Mouse (Mus musculus) kidney, adult 9 months (tissue): Measurements from ENCODE around the gene Gpx5.
"Not testable (repeated sequence)": the region's sequence is repeated elsewhere in the genome, so short reads cannot be mapped to it uniquely, and the experiment has no call there.

Experiments used
- DNase-seq: peaks from one replicate; pipeline ENCODE4 v3.0.0; 2022

Gpx5 gene

DNA sequence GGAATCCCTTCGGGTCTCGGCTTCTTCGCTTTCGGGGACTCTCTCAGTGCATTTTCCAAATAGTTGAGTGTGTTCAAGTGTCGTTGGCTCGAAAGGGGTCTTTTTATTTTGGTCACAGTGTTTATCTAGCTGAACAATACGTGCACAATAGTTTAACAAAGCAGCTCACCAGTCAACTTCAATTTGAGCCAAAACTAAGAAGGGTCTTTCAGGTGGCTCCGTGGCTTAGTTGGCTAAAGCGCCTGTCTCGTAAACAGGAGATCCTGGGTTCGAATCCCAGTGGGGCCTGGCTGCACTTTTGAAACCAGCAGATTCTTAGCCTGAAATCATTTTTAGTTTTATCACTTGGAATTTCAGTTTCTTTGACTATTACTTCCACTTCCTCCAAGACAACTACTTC, 28.2 kb downstream of the Gpx5 start:
- no peak for DNase-seq

DNA sequence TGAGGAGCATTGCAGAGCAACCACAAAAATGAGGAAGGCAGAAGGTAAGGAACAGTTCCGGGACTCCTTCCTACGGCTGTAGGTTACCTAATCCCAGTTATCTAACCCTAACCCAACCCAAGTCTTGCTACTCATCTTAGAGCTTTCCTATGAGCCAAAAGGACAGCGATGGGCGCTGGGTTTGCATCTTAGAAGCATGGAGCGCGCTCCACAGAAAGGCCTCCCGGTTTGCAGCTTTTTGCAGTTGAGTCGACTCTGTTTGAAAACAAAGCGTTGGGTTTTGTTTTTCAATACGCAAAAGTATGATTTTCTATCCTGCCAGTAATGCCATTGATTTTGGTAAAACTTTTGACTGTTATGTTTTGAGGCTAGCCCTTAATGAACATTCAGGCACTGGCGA, 28.6 kb downstream of the Gpx5 start:
- no peak for DNase-seq

DNA sequence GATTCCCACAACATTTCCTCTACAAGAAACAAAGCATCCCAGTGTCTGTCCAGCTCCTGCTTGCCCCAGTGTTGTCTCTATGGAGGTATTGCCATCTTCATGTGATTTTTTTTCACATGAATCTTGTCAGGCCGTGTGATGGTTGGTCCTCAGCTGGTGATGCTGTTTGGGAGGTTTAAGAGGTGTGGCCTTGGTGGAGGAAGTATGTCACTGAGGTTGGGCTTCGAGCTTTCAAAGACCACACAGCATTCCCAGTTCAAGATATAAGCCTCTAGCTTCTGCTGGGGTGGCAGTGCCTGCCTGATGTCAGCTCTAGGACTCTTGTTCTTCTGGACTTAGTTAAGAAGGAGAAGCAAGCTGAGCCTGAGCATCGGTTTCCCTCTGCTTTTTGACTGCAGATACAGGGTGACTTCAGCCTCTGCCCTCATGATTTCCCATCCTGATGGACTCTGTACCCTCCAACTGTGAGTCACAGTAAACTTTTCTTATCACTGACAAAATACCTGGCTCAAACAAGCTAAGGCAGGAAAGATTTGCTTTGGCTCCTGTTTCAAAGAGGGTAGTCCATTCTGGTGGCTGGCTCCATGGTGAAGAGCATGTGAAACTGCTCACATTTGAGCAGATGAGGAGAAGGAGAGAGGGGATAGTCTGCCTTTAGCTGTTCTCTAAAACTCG, 29.6 kb downstream of the Gpx5 start:
- no peak for DNase-seq

DNA sequence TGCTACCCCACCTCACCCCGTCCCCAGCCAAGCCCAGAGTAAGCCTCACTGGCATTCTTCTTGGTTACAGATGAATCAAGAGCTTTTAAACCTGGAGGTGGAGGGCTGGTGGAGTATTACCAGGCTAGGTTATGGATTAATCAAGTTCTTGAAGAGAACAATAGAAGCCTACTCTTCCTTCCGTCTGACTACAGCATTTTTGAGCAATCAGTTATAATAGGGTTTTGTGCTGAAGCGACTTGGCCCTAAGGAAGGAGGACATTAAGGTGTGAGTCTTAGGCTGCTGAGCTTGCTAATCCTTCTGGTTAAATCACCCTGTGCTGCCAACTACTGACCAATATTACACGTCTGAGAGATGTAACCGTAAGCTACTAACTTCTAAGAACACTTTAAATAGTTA, 32.2 kb downstream of the Gpx5 start:
- peak; percentile 19 for DNase-seq

DNA sequence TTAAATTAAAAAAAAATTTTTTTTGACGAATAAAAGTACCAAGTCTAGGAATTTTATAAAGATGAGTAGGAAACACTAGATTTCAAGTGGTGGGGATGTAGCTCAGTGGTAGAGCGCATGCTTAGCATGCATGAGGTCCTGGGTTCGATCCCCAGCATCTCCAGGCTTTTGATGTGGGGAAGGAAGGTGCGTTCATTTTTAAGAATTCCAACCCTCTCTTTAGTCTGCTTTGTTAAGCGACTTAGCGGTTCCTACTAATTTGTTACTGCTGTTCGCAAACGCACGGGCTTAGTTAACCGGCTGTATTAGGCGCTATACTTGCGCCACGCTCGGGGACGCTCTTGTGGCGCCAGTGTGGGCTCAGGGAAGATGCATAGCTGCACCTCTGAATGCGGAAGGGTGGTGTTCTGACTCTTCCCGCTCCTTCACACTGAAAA, 32.8 kb downstream of the Gpx5 start:
- DNase-seq = no peak

DNA sequence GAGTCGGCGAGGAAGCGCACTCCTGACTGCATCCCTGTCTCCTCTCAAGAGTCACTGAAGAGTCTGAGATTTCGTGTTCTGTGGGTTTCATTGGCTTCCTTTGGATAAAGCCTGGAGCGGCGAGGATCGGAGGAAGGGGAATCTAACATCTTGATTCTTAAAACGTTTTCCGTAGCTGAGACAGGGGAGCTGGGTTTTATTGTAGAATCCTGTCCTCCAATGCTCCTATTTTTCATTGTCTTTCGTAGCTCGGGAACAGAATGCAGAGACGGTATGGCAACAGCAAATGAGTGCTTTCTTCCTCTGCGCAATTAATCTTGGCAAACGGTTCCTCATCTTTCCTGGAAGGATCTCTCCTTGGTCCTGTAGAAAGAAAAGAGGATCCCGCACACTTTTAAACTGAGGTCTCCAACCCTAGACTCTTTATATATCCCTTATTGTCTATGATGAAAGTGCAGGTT, 33.3 kb downstream of the Gpx5 start:
- no peak for DNase-seq

DNA sequence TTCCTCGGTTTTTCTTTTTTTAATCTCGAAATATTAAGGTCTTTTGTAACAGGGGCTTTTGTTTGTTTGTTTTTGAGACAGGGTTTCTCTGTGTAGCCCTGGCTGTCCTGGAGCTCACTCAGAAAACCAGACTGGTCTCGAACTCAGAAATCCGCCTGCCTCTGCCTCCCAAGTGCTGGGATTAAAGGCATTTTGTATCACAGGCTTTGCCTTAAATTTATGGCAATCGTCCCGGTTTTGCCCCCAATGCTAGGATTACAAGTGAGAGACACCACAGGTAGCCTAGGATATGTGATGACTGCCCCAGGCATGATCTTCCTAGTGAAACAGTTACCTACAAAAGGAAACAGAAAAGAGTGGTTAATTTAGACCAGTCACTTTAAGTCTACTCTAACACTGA, 34.0 kb downstream of the Gpx5 start:
- DNase-seq = no peak

DNA sequence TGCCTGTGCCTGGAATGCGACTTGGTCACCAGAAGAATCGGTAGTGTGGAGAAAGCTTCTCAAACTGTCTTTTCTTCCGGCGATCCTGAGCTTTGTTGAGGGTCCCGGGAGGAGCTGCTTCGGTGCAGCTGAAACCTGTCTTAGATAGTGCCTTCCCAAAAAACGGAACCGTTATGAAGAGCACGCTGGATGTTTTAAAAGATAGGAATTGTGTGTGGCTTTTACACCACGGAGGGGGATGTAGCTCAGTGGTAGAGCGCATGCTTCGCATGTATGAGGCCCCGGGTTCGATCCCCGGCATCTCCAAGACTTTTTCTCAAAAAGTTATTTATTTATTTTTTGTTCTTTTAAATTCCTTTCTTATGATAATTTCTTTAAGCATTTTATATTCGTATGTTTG, 38.5 kb downstream of the Gpx5 start:
- no peak for DNase-seq

DNA sequence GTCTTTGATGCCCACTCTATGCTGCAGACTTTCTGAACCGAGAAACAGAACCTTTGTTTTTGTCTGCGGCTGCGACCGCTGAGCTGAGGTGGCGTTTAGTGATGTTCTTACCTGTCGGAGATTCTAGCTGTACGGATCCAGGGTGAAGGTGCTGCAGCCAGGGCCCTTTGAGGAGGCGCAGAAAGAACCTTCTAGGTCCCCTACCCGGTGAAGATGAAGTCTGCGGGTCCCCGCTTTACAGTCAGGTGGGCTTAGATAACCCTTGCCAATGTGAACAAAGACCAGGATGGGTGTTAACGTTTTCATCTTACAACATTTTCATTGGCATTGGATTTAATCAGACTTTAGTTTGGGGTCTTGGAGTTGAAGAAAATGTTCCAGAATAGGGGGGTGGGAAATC, 39.0 kb downstream of the Gpx5 start:
- no peak for DNase-seq

DNA sequence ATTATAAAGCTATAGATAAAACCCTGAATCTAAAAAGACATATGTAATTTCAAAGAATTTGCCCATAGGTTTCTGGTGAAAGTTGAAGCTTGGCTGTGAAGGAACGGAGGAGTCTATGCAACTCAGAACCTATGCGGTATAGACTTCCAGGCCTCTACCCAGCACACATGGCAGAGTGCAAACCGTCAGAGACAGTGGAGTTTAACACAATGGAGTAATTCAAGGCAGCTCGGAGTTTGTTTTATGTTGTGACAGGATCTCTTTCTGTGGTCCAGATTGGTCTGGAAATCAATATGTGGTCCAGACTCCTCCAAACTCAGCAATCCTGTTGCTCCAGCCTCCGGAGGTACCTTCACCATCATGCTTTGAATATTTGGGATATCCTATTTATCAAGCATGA, 39.5 kb downstream of the Gpx5 start:
- DNase-seq = no peak

DNA sequence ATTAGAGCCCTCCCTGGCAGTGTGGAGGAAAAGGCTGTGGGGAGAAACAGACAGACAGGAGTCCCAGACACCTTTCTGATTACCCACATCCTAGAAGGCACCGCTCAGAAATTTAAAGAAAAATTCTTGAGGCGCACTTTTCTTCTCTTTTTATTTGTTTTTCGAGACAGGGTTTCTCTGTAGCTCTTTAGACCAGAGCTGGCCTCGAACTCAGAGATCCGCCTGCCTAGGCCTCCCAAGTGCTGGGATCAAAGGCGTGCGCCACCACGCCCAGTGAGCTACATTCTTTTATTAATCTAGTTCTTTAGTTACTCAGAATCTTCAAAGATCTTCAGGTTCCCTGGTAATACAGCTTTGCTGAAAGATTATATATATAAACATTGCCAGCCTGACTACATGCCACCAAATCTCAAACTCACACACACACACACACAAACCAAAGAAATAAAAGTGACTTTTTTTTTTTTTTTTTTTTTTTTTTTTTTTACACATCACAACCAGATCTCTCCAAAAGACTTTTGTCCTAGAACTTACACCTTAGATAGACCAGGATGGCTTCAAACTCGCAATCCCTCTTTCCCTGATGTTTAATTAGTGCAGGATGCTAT, 42.4 kb downstream of the Gpx5 start:
- DNase-seq = no peak

DNA sequence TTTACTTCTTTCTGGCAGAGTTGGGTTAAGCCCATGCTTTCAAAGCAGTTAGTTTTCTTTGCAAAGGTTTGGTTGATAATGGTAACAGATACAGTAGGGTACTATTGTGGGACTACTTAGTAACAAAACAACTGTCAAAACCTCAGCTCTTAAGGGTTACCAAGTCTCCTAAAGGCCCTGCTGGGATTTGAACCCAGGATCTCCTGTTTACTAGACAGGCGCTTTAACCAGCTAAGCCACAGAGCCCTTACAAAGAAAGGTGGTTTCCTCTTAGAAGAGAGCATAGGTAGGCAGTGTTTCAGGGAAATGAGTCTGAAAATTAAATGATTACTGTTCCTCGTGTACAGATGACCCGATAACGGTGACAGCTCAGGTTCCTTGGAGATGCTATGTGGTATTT, 43.5 kb downstream of the Gpx5 start:
- no peak for DNase-seq

DNA sequence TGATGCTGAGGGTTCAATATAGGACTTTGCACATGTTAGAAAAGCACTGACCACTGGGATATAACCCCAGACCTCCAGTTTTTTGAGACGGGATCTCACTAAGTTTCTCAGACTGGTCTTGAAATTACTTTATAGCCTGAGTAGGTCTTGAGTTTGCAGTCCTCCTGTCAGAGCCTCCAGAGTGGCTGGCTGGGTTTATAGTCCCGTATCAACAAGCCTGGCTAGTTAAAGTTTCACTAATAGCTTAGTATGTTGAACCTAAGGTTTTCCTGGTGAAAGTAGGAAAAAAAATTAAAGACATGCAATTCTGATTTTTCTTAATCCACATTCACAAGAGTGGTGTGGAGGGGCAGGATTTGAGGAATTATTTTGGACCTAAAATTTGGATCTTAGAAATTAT, 46.3 kb downstream of the Gpx5 start:
- DNase-seq = peak; percentile 21

DNA sequence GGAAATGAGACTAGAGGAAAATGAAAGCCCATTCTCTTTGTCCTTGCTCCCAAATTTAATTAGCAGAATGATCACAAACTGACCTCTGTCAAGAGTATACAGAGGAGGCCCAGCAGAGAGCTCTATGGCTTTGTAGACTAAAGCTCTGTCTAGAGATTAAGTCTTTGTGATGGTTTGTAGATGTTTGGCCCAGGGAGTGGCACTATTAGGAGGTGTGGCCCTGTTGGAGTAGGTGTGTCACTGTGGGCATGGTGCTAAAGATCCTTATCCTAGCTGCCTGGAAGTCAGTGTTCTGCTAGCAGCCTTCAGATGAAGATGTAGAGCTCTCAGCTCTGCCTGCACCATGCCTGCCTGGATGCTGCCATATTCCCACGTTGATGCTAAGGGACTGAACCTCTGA, 47.6 kb downstream of the Gpx5 start:
- not testable (repeated sequence) for DNase-seq

DNA sequence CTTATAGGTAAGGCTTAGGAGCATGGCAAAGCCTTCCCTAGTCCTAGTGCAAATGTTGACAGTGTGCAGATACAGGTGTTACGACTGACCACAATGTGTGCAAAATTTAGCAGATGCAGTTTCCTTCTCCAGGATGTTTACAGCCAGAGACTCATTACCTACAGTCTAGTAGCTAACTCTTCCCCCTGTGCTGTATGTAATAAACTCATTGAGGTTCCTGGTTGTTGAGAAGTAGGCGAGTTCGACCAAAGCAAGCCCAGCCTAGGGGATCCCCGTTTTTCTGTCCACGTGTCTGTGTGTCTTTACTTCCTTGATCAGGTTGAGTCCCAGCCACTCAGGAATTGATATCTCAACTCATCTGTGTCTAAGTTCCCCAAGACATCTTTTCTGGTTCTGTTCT, 48.4 kb downstream of the Gpx5 start:
- no peak for DNase-seq

DNA sequence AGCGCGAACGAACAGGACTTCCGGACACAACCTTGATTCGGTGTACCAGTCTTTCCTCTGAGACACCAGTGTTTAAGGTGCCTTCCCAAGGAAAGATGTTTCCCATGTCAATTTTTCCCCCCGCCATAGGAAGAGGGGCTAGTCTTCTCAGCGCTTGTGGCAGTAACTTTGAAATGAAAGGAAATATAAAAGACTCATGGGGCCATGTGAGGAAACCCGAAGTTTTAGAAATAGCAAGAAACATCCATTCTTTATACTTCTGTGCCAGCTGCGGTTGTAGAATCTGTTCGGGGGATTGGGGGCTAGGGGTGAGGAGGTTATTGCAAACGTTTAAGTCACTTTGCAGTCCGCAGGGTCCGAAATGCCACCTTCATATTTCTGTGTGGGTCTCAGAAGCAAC, 49.3 kb downstream of the Gpx5 start:
- no peak for DNase-seq

DNA sequence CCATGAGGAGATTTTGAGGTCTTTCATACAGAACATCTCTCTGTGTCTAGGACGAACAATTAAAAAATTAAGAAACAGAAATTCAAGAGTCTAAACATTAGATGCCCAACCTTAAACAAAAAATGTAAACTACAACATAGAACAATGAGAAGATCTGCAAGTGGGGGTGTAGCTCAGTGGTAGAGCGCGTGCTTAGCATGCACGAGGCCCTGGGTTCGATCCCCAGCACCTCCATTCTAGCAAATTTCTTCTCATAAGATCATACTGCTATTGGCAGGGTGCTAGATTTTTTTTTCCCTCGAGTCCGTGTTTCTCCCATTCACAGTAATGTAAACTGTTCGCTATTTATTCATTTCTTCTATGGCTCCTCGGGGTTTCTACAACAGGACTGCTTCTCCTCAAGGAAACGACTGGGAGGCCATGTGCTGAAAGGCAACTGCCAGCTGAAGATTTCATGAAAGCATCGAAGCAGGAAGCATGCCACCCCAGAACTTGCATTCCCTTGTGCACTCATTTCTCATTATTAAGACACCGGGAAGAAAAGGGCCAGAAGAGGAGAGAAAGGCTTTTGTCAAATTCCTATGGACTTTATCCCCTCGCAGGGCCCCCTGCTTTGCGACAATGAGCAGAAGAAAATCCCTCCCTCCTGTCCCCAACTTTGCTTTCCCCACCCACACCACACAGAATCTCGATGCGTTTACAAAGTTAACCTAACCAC, 50.0 kb downstream of the Gpx5 start:
- DNase-seq = no peak

DNA sequence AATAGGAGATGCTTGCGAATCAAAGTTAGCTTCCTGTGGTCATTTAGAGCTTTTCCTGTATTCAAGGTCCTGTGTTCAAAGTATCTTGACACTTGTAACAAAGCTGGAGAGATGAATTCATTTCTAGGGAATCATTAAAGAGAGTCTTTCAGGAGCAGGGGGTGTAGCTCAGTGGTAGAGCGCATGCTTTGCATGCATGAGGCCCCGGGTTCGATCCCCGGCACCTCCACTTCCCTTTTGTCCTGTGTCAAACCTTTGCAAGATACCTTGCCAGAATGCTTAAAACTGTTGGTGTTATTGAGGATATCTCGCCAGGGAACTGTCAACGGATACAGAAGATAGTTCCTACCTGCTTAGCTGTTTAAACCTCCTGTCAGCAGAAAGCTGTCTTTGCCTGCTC, 51.7 kb downstream of the Gpx5 start:
- no peak for DNase-seq

DNA sequence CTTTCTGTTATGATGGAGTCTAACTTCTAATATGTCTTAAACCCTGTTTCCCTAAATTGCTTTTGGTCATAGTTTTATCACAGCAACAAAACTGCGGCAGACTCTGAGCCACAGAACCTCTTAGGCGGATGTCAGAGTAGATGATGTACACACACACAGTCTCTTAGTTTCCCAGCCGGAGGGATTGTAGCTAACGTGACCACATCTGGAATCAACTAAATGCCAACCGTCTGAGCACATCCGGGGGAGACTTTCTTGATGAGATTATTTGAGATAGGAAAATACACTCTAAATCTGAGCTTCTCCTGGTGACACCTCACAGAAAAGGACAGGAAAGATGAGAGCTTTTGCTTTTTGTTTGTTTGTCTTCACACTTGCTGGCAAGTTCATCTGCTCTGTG, 55.4 kb downstream of the Gpx5 start:
- DNase-seq = no peak

DNA sequence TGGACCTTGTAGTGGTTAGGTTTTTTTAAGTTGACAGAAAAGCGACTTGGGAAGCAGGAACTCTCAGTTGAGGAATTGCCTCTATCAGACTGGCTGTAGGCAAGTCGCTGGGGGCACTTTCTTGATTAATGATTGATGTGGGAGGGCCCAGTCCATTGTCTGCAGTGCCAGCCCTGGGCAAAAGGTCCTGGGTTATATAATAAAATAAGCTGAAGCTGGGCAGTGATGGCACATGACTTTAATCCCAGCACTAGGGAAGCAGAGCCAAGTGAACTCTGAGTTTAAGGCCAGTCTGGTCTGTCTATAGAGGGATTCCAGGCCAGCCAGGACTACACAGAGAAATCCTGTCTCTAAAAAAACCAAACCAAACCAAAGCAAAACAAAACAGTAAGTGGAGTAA, 55.8 kb downstream of the Gpx5 start:
- DNase-seq = peak; percentile 93
